Mouse (Mus musculus): ENCODE measurements at regions not wholly inside any gene's neighbourhood (a gene's known extent, or its start where the extent isn't known, plus 50 kb on each side); places are given as distances from the start of the nearest gene placed in this dataset.

- TF ChIP-seq POLR2A (IDR thresholded peaks at IDR 0.05; ENCODE audit: low read depth, low read length) = no peak
- no peak for TF ChIP-seq CTCF (IDR thresholded peaks at IDR 0.05; ENCODE audit: extremely low read depth, insufficient read length, insufficient replicate concordance, low read depth, low read length)
Measured at GRCm38 (mm10) chr13:6829346-6829745, 180.8 kb upstream of the Pfkp start.
